Mouse (Mus musculus) C2C12 (cell line): Measurements from ENCODE around the gene Psmb9.

Experiments
- CEBPB ChIP-seq: IDR thresholded peaks from one replicate; pipeline ENCODE4 v1.6.1; 2011; ENCODE audit warnings: low read depth, mild to moderate bottlenecking, control low read depth, moderate library complexity
- CTCF ChIP-seq: IDR thresholded peaks from one replicate; pipeline ENCODE4 v1.5.1; 2011; ENCODE audit not compliant: control insufficient read depth, insufficient read depth, insufficient read length
- MAX ChIP-seq: IDR thresholded peaks from one replicate; pipeline ENCODE4 v1.6.1; 2011; ENCODE audit warnings: mild to moderate bottlenecking, control low read depth

DNA sequence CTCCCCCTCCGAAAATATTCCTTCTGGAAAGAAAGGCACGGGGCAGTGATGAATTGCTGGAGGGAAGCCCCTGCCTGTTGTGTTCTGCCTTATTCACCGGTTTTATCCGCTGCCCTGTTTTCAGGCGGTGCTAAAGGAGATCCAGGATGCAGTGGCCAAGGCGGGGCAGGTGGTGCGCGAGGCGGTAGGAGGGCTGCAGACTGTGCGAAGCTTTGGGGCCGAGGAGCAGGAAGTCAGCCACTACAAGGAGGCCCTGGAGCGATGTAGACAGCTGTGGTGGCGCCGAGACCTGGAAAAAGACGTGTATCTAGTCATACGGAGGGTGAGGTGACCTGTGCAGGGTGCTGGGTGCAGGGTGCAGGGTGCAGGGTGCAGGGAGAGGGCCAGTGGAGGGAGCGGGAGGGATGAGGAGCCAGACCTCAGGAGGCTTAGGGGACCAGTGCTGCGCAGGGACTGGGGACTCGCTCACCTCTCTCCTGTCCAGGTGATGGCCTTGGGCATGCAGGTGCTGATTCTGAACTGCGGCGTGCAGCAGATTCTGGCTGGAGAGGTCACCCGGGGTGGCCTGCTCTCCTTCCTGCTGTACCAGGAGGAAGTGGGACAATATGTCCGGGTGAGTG is 24.3 kb upstream of the Psmb9 start:
- no peak for TF ChIP-seq MAX
- TF ChIP-seq CTCF = no peak
- no peak for TF ChIP-seq CEBPB
